Mouse (Mus musculus) spleen, postnatal 14 days (tissue): ENCODE results near the gene Akirin2.

ENCODE experiments used
- DNase-seq, 2 experiments: peaks; one replicate each; pipeline ENCODE4 v3.0.0; 2021 to 2022; ENCODE audit warnings: low spot score in 2 of 2

The Akirin2 gene

DNA sequence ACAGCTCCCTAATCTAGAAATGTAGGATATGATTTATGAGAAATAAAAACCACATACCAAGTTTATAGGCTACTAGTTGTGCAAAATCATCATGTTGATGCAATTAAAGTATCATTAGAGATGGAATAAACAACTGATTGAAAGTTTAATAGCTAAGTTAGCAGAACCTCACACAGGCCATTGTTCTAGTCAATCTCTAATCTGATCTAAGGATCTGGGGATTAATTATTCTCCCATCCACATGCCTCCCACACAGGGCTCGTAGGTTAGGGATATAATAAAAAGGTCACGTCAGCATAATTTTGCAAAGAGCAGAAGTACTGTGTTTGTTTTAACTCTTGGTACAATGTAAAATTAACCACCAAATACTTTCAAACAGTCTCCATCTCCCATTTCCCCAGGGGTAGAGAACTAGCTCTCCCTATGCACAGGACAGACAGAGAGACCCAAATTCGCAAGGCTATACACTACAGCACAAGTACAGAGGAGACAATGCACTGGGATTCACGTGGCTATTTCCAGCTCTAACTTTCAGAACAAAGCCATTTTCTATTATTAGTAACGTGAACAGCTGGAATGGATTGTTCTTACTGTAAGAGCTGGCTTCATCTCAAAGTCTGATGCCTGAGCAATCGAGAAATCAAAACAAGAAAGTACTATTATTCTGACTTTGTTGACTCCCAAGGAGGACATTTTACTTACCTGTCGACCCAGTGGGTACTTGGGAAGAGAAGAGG, 34.3 kb downstream of the Akirin2 start:
- no peak for DNase-seq

DNA sequence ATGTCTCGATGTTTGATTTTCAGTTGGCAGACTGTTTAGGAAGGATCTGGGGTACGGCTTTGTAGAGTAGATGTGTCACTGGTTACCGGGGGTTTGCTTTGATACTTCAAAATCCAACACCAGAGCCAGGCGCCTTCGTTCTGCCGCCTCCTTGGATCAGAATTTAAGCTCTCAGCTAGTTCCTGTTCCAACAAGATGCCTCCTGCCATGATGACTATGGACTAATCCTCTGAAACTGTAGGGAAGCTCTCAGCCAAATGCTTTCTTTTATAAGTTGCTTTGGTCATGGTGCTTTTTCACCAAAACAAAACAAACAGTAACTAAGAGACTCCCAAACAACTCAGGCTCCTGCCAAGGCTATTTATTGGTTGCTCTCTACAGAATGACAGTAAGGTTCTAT, 52.4 kb downstream of the Akirin2 start:
- no peak for DNase-seq

DNA sequence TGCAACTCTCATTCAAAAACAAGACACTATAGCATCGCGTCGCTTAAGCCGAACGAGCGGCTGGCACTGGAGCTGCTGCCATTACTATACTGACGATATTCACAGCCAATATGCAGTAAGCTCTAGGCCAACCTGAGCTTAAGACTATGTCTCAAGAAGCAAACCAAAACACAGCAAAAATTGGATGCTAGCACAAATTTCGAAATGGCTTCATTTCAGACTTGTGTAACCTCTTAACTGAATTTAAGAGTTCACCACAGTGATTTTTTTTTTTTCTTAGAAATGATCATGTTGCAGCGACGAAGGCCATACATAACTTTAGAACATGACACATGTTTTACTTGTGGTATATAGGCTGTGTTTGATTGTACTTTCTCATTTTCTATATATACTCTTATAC, 55.9 kb downstream of the Akirin2 start:
- no peak for DNase-seq

DNA sequence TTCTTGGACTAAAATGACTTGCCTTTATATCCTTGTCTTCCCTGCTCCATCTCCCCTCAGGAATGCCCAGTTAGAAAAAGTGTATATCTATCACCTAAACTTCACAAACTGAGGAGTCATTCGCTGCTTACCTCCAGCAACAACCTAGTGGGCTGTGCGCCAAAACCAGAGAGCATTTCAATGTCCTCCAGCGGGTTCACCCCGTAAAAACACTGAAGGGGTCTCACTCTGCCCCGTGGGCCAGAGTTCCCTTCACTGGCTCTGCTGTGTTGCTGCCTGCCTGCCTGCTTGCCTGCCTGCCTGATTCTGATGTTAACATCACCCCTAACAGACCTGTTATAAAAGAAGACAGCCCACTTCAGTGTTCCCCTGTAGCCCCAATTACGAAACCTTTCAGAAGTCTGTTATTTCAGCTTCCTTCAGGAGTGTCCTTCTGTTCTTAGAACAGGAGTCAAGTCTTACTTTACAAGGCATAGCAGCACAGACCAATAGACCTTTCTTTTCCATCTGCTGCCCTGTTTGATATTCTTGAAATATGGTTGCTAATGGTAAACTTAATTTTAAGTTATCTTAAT, 62.9 kb downstream of the Akirin2 start:
- DNase-seq = no peak

DNA sequence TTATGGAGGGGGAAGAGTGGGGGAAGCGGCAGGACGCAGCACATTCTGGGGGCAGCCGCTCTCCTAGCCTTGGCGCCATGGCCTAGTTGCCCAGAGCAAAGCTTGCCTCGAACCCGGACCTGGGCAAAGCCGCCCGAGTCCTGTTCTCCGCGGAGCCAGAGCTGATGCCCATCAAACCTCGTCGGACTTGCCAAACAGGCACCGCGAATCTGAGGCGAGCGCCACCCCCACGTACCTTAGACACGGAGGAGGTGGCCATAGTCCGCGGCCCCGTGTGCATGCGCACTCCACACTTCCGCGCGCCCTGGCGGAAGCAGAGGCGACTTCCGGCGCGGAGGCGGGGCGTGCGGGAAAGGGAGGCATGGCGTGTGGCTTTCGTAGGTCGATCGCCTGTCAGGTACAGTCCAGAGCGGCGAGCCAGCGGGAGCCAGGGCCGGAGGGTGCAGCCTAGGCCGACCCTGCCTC, 63.9 kb downstream of the Akirin2 start, which contains the start of the genes Orc3 and Rars2:
Gene Orc3, minus strand, starts transcription at position 315 of the 465 bp plus-strand sequence.
Gene Rars2, plus strand, starts transcription at position 328 of the 465 bp plus-strand sequence.
- peak; percentile 82 to 88 for DNase-seq

DNA sequence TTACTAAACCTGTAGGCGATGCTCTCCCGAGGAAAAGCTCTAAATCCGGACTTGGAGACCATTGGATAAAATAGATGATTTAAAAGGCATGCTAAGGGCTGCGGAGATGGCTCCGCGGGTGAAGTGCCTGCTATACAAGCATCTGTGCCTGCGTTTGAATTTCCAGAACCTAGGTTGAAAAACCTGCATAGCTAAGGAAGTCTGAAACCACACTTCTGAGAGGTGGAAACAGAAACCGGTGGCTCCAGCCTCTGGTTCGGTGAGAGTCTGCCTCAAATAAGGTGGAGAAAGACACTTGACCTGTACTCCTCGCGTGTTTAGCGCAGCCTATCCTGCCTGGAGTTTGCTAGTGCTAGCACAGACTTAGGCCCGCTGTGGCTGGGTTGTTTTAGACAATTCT, 64.6 kb downstream of the Akirin2 start:
- no peak for DNase-seq

DNA sequence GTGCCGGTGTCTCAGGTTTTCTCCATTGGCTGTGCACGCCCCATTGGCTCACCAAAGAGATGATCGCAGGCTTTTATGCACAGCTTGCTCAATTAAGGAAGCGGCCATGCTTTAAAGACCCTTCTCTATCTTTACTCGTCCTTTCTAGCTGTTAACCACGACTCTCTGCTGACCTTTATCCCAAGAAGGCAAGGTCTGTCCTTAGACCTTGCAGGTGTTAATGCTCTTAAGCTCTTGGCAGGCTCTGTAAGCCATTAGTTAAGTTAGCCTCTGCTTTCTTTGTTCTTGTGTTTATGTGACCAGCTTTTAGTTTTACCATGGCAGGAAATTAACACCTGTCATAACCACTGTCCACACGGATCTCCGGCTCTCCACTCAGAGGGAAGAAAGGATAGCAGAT, 65.4 kb downstream of the Akirin2 start:
- no peak for DNase-seq
